Mouse (Mus musculus) ovary, adult 18-20 months (tissue): Measurements from ENCODE around the gene Eef1a2.

Experiments used
- DNase-seq: peaks from one replicate; pipeline ENCODE4 v3.0.0; 2022; ENCODE audit warnings: low spot score, mixed read lengths

Gene Eef1a2

DNA sequence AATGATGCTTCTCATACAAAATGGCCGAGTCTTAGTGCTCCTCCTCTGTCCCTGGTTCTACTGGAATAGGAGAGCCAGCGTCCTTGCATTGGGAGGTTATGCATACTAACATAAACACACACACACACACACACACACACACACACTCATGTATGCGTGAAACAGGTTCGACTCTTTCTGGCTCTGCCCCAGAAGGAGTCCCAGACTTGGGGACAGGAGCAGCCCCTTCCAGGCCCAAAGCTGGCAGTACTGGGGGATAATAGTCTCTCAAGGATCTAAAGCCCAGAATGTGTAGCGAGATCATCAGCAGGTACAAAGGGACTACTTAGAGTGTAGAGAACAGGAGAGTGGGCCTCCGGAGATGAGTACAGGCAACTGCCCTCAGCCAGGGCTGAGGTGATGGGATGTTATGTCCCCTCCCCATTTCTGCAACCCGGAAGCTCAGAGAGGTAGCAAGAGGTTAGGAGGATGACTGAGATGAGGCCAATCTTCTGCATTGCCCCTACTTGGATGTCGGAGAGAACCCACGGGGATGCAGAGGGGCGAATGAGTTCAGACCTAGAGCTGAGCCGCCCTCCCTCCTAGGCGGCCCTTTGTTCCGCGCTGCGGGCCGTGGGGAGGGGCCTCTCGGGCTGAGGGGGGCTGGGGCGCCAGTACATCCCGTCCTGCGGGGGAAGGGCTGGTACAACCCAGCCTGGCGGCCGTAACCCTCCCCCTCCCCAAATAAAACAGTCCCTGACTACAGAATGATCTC is 22.8 kb downstream of the Eef1a2 start:
- DNase-seq: no peak

DNA sequence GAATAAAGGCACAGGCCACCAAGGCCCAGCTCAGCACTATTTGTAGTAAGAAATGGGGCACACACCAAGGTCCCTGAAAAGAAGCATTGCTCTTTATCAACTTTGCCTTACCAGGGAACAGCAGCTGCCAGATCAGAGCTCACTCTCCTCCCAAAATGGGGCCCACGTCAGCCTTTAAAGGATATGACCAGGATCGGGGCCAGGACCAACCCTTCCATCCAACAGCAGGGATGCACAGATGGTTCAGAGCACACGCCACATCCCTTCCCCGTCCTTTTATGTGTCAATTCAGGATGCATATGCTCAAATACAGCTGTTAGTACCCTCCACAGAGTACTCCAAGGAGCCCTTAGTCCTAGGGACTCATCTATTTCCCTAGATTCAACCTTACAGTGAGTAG is 26.6 kb downstream of the Eef1a2 start:
- no peak for DNase-seq

DNA sequence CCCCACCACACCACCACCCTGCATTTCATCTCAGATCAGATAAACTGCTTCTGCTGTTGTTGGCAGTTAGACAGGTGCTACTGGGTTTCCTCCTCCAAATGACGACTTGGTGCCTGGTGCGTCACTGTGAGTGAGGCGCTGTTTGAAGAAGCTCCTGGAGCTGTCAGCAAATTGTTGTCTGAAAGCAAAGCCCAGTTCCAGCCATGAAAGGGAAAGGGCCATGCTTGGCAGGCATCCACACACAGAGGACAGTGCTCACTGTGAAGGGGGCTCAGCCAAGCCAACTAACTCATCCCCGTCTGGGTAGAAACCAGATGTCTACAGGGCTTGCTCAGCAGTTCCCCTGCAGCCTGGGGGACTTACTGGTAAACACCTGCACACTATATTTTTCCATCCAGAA is 27.9 kb downstream of the Eef1a2 start:
- no peak for DNase-seq

DNA sequence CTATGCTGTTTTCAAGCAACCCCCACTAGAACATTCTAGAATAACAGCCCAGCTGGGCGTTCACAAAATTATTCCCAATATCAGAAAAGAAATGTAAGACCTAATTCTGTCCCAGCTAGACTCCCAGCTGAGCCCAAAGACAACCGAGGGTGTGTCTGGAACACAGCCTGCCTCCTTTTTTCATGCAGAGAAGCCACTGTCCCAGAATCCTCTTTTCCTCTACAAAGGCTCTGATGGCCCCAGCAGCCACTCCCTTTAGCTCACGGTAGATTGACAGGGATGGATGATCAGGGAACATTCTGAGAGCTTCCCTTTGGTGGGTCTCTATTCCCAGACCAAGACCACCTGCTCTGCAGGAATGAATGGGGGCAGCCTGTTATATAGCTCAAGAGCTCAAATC is 29.0 kb downstream of the Eef1a2 start:
- no peak for DNase-seq

DNA sequence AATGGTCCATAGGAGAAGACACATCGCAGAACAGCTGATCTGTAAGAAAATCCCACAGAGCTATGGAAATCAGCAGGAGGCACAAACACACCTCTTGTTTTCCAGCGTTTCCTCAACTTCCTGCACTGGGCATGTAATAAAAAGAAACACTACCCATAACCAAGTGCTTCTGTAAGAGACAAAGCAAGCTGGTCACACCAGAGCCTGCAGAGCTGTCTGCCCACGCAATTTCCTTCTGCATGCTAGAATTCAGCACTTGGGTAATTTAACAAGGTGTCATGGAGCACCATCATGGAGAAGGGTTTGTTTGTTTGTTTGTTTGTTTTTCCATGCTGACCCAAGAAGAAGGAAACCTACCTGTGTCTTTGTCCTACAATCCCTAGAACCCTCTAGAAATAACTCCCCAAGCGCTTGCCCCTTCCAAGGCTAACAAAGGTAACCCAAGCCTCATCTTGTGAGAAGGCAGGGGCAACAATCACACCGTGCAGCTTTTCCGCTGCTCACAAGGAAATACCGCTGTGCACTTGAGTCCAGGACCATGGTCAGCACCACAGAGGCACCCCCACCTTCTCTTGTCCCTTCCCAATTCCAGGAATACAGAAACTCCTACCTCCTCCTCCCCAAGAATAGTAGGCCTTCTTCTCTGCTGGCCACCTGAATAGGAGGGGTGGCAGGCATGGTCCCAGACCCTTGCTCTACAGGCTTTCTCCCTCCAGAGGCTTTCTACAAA is 30.9 kb downstream of the Eef1a2 start:
- DNase-seq: no peak

DNA sequence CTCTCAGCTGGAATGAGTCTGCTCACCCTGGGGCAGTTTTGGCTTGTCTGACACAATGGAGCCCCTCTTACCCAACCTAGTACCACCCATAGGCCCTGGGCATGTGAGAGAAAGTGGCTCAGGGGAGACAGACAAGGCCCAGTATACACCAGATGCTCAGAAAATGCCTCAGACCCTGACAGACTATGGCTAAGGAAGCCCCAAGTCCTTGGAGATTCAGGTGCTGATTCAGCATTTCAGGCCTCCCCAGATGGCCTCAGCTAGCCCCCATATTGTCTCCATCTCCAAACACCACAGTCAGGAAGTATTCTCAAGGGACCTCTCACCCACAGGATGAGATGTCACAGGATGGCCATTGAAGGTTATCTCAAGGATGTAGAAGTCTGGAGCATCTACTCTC is 34.2 kb downstream of the Eef1a2 start:
- DNase-seq: no peak

DNA sequence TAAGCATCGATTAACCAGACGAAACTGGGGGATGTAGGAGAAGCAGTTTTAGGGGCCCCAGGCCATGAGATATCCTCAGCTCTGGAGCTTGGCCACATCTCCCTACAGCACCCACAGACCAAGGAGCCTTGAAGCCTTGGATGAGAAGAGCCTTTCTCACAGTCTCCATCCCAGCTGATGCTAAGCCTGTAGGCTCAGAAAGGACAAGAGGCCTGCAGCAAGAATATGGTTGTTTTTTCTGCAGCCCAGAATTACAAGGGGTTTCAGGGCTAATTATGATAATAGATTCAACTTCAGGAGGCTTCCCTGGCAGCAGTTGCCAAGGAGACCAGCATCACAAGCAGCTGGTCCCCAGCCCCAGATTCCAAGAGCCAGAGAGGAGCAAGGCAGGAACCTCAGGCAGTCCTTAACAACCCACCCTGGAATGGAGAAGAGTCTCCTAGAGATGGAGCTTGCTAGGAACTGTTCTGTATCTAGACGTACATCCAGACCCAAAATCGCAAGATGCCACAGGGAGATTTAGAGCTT is 35.8 kb downstream of the Eef1a2 start:
- DNase-seq: no peak

DNA sequence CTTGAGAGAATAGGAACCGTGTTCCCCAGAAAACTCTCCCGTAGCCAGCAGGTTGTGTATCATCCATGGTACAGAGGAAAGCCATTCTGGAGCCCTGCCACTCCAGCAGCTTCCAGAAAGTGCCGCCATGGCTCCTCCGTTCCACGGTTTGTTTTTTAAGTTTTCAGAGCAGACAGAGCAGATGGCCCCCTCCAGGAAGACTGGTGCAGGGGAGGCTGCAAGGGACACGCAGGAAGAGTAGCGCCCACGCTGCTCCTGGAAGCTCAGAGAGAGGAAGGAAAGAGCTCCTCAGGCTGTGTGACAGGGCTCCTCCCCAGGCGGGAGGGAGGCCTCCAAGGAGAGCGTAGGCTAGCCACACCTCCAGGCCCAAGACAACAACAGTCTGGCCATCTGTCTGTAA is 36.9 kb downstream of the Eef1a2 start:
- DNase-seq: no peak

DNA sequence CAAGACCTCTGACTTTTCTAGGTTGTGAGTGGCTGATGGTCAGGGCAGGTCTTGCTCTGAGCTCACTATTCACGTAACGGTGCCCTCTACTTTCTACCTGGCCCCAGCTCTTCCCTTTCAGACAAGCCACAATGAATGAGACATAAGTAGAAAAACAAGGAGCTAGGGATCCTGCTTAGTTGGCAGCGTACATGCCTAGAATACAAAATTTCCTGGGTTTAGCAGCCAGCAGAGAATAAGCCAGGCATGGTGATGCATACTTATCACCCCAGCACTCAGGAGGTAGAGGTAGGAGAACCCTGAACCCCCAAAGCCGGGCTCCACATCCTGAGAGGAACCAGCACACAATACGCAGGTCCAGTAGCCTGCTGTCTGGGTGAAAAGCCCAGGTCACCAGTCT is 40.4 kb downstream of the Eef1a2 start:
- no peak for DNase-seq

DNA sequence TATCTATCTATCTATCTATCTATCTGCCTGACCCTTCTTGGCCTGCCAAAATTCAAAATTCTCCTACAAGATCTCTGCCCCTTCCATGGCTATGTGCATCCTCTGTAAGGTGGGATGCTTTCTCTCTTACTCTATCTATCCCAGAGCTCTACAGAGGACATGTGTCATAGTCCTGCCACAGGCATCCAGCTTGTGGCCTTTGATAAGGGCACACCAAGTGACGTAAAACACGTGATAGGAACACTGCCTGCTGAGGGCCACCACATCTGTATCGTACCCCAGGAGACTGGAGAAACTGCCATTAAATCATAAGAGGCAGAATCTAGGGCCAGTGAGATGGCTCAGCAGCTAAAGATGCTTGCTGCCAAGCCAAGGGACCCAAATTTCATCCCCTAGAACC is 41.4 kb downstream of the Eef1a2 start:
- no peak for DNase-seq

DNA sequence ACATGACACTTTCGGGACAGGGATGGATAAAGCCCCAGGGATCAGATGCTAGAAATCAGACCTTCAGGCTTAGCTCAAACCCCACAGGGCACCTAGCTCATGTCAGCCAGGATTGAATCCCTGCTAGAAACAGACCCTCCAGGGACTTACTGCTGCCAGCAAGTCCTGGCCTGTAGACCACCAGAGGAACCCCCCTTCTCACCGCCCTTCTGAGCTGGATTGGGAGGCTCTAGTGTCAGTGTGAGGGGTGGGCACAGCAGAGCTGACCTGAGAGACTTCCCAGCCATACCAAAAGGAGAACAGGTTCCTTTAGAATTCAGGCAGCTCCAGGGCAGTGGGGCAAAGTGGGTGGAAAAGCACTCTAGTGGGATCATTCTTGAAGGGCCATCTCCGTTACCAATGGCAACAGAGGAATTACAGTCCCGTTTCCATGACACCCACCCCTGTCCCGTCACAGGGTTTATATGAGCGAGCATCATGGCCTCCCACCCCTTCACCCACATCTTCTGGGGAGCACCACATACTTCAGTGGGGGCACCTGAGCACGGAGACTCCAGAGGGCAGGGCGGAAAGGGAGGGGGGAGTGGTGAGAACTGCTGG is 43.0 kb downstream of the Eef1a2 start:
- DNase-seq: no peak

DNA sequence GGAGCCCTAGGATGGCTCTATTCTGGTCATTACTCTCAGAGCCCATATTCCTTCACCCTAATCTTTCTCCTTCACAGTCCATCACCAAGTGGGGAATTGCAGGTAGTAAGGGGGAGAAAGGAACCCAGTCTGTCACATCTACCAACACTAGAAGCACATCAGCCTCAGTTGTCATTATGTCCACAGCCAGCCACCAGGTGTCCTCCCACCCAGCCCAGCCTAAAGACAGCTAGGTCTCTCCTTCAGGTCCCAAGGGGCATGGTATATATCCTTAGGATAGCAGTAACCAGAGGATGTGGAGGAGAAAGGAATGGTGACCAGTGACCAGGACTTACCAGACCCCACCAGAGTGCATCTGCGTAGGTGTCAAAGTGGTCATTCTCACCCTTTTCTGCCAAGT is 45.1 kb downstream of the Eef1a2 start:
- no peak for DNase-seq

DNA sequence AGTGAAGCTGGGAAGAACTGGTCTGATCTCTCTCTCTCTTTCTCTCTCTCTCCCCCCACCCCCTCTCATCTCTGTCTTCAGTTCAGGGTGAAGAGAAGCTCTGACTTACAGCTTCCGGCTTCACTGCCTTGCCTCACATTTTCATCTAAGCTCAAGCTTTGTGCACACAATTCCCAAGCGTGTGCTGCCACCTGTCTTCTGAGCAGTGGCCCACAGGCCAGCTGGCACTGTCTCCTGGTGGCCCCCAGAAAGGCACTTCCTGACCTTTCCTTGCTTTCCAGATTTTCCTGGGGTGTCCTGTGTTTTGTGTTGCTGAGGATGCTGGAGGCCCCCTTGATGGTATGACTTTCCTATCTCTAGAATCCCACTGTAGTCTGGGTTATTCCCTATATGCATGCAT is 52.7 kb downstream of the Eef1a2 start:
- no peak for DNase-seq

DNA sequence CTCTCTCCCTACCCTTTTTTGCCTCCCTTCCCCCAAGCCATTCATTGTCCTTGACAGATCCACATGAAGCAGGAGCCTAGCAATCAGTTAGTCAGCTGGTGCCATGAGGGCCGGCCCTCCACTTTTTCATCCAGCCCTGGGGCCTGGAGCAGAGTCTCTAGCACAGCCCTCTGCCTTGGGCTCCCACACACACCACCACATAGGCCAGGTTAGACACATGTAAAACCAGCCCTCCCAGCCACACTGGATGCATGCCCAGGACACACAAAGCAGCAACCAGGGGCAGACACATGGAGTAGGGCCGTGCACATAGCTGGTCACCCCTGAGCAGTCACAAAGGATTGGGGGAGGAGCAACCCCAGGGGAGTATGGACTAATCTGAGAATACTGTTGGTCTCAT is 54.7 kb downstream of the Eef1a2 start:
- DNase-seq: no peak

DNA sequence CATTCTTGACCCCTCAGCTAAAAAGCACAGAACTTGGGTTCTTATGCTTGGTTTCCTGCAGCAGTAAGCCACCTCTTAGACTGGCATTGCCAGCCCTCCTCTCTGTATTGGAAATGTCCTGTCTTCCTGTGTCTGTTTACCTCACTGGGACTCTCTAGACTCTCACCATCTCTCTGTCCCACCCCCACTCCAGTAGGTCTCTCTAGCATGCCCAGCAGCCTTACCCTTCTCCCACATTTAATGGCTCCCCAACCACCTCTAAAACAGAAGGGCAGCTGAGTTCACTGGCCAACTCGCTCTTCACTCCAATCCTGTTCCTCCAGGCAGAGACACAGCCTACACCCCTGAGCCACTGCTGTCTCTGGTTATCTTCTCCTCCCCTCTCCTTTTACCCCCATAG is 55.2 kb downstream of the Eef1a2 start:
- DNase-seq: no peak

DNA sequence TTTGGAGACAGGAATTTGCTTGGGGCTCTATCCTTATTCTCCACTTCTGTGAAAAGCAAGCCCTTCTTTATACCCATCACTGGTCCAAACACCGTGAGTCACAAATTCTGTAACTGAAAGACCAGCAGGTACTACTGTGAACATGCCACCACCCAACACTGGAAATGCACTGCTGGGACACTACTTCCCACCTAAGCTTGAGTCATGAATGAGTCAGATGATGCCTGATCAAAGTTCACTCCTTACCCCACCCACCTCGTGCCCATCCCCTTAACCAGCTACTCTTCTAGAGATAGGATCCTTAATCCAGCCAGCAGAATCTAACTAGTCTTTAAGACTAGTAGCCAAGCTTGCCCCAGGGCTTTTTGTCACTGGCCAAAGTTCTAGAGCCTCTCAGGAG is 56.7 kb downstream of the Eef1a2 start:
- no peak for DNase-seq
